16 mouse cellular contexts compared by ENCODE assay signal in genomic region chr9:36783921-36784320, GRCm38 (mm10). TPM values are rescaled to one million over a fixed set of nuclear protein-coding genes. Genes with fewer than 3 reads are reported as not detected.
DNase-seq lines count a peak whose midpoint lies in the region.
"Had no signal": no experiment of that assay in that cellular context is flagged by ENCODE, and none has a peak within 500 bp of the region (broad histone marks: within the 10 kb centered on the region; RNA-seq: fewer than 3 reads in every experiment).

No protein-coding gene starts in this region.

- DNase-seq in adrenal gland, adult 2 months, result peak; percentile 52
- DNase-seq in adrenal gland, adult 18-20 months (ENCODE audit: low spot score in 2 of 2), result no peak
- peak; percentile 18 for DNase-seq in adrenal gland, adult 8-10 months
- DNase-seq in adrenal gland, postnatal 10 days, result peak; percentile 30
- DNase-seq in adrenal gland, postnatal 25 days, result peak; percentile 5
- no peak for DNase-seq in cerebellum, postnatal 14 days
- DNase-seq in right cerebral cortex, postnatal 14 days, result no peak
- DNase-seq in embryo, embryonic 11 days, result no peak
- DNase-seq: cerebellum, adult 11-12 months; cerebellum, adult 2 months; cerebellum, adult 9-10 months; cerebellum, postnatal 10 days; cerebellum, postnatal 36 days; forebrain, postnatal 0 days had no signal

RNA-seq across cellular contexts. Expression of gene Ei24, which starts 13.3 kb away (rescaled TPM):
- 100 to 1,000 TPM; 134 to 147 TPM for total RNA-seq in adrenal gland, adult 2 months (2021)
- polyA plus RNA-seq in adrenal gland, adult 2 months (2012; rRNA removed), result 200 and 225 TPM in 2 replicates
- total RNA-seq in adrenal gland, adult 18-20 months (2021), result 100 to 1,000 TPM; 118 to 130 TPM
- total RNA-seq in adrenal gland, adult 8-10 months (2022), result 100 to 1,000 TPM; 117 to 124 (median 122) TPM
- total RNA-seq in adrenal gland, postnatal 10 days (2021), result 100 to 1,000 TPM; 153 to 177 TPM
- total RNA-seq in adrenal gland, postnatal 25 days (2021), result 118 and 131 TPM in 2 replicates

RNA-seq across cellular contexts. Expression of gene Stt3a, which starts 16.4 kb away (rescaled TPM):
- total RNA-seq in adrenal gland, adult 2 months (2021), result 100 to 1,000 TPM; 260 to 267 TPM
- 68.6 and 107 TPM in 2 replicates for polyA plus RNA-seq in adrenal gland, adult 2 months (2012; rRNA removed)
- total RNA-seq in adrenal gland, adult 18-20 months (2021), result 100 to 1,000 TPM; 210 to 266 TPM
- 100 to 1,000 TPM; 245 to 300 (median 274) TPM for total RNA-seq in adrenal gland, adult 8-10 months (2022)
- 100 to 1,000 TPM; 222 to 235 TPM for total RNA-seq in adrenal gland, postnatal 10 days (2021)
- total RNA-seq in adrenal gland, postnatal 25 days (2021), result 189 and 263 TPM in 2 replicates

RNA-seq across cellular contexts. Expression of gene Fez1, which starts 37.7 kb away (rescaled TPM):
- 1 to 10 TPM; 2.7 to 7.2 TPM for total RNA-seq in adrenal gland, adult 2 months (2021)
- 0.74 and 0.76 TPM in 2 replicates for polyA plus RNA-seq in adrenal gland, adult 2 months (2012; rRNA removed)
- total RNA-seq in adrenal gland, adult 18-20 months (2021), result 1 to 10 TPM; 4.0 to 5.9 TPM
- 10 to 100 TPM in 1 of 4 experiments, 1 to 10 TPM in 3; 5.7 to 10.3 (median 7.5) TPM for total RNA-seq in adrenal gland, adult 8-10 months (2022)
- total RNA-seq in adrenal gland, postnatal 10 days (2021), result 1 to 10 TPM; 7.6 to 9.3 TPM
- total RNA-seq in adrenal gland, postnatal 25 days (2021), result 4.0 and 4.7 TPM in 2 replicates
- total RNA-seq: common myeloid progenitor, adult 5-6 weeks; MEL had no signal

RNA-seq across cellular contexts. Expression of gene Chek1, which starts 57.1 kb away (rescaled TPM):
- total RNA-seq in adrenal gland, adult 2 months (2021), result 1 to 10 TPM; 2.1 to 3.8 TPM
- 0.27 and 0.38 TPM in 2 replicates for polyA plus RNA-seq in adrenal gland, adult 2 months (2012; rRNA removed)
- total RNA-seq in adrenal gland, adult 18-20 months (2021), result 1 to 10 TPM; 1.6 to 2.6 TPM
- total RNA-seq in adrenal gland, adult 8-10 months (2022), result 1 to 10 TPM; 2.1 to 3.6 (median 2.9) TPM
- 1 to 10 TPM; 6.8 to 8.7 TPM for total RNA-seq in adrenal gland, postnatal 10 days (2021)
- total RNA-seq in adrenal gland, postnatal 25 days (2021), result 5.8 and 8.1 TPM in 2 replicates

Comparison
In these comparisons a context has a peak if more than half of its experiments do, and no peak if none do; other contexts are left out.
1. DNase-seq: peak in adrenal gland, adult 2 months (single experiment), adrenal gland, adult 8-10 months (single experiment), adrenal gland, postnatal 10 days (single experiment) and adrenal gland, postnatal 25 days (single experiment); none in adrenal gland, adult 18-20 months (0 of 2), cerebellum, postnatal 14 days (0 of 2), right cerebral cortex, postnatal 14 days (single experiment) and embryo, embryonic 11 days (single experiment).